Mouse (Mus musculus): ENCODE results near the gene Ifna9. TPM values are rescaled to one million over a fixed set of nuclear protein-coding genes. Genes with fewer than 3 reads are reported as not detected.

Gene Ifna9
- polyA plus RNA-seq, 1 experiment from 2014 or later, result not detected

Other genes starting within 250 kb of the Ifna9 start
- gene Hacd4, start 153.5 kb downstream of the Ifna9 start, polyA plus RNA-seq (2016; fragmentation: Nextera tagmentation; extraction: Ambion mirVana), result 3.7 and 3.8 TPM in 2 replicates
- not detected in 2 replicates for gene Ifnb1, start 69.6 kb downstream of the Ifna9 start, polyA plus RNA-seq (2016; fragmentation: Nextera tagmentation; extraction: Ambion mirVana)
- gene Ifna15, start 34.1 kb downstream of the Ifna9 start, polyA plus RNA-seq (2016; fragmentation: Nextera tagmentation; extraction: Ambion mirVana), result not detected in 2 replicates
- not detected in 2 replicates for gene Ifna14, start 20.6 kb downstream of the Ifna9 start, polyA plus RNA-seq (2016; fragmentation: Nextera tagmentation; extraction: Ambion mirVana)
- gene Ifna12, start 11.0 kb upstream of the Ifna9 start, polyA plus RNA-seq (2016; fragmentation: Nextera tagmentation; extraction: Ambion mirVana), result not detected in 2 replicates
- not detected in 2 replicates for gene C87499, start 42.0 kb upstream of the Ifna9 start, polyA plus RNA-seq (2016; fragmentation: Nextera tagmentation; extraction: Ambion mirVana)
- gene Ifna13, start 52.1 kb upstream of the Ifna9 start, polyA plus RNA-seq (2016; fragmentation: Nextera tagmentation; extraction: Ambion mirVana), result not detected in 2 replicates
- not detected in 2 replicates for gene Ifna16, start 84.5 kb upstream of the Ifna9 start, polyA plus RNA-seq (2016; fragmentation: Nextera tagmentation; extraction: Ambion mirVana)
- not detected in 2 replicates for gene Ifna2, start 91.5 kb upstream of the Ifna9 start, polyA plus RNA-seq (2016; fragmentation: Nextera tagmentation; extraction: Ambion mirVana)
- gene Ifnab, start 99.0 kb upstream of the Ifna9 start, polyA plus RNA-seq (2016; fragmentation: Nextera tagmentation; extraction: Ambion mirVana), result not detected in 2 replicates
- gene Gm26566, start 129.4 kb upstream of the Ifna9 start, polyA plus RNA-seq (2016; fragmentation: Nextera tagmentation; extraction: Ambion mirVana), result 1.4 and 2.8 TPM in 2 replicates
- 130 and 140 TPM in 2 replicates for gene Klhl9, start 130.1 kb upstream of the Ifna9 start, polyA plus RNA-seq (2016; fragmentation: Nextera tagmentation; extraction: Ambion mirVana)
- not detected in 2 replicates for gene Gm13271, start 162.5 kb upstream of the Ifna9 start, polyA plus RNA-seq (2016; fragmentation: Nextera tagmentation; extraction: Ambion mirVana)
- 0.41 and 0.81 TPM in 2 replicates for gene Gm13283, start 167.7 kb upstream of the Ifna9 start, polyA plus RNA-seq (2016; fragmentation: Nextera tagmentation; extraction: Ambion mirVana)
- 0.66 and 0.87 TPM in 2 replicates for gene Gm13290, start 181.4 kb upstream of the Ifna9 start, polyA plus RNA-seq (2016; fragmentation: Nextera tagmentation; extraction: Ambion mirVana)
- not detected in 2 replicates for gene Gm13289, start 184.5 kb upstream of the Ifna9 start, polyA plus RNA-seq (2016; fragmentation: Nextera tagmentation; extraction: Ambion mirVana)
- gene Gm13272, start 187.5 kb upstream of the Ifna9 start, polyA plus RNA-seq (2016; fragmentation: Nextera tagmentation; extraction: Ambion mirVana), result 0.40 TPM in 1 of 2 replicates, not detected in the other
- 0.30 and 0.32 TPM in 2 replicates for gene Ifnz, start 189.7 kb upstream of the Ifna9 start, polyA plus RNA-seq (2016; fragmentation: Nextera tagmentation; extraction: Ambion mirVana)
- not detected in 2 replicates for gene Gm13276, start 193.3 kb upstream of the Ifna9 start, polyA plus RNA-seq (2016; fragmentation: Nextera tagmentation; extraction: Ambion mirVana)
- not detected in 2 replicates for gene Gm13277, start 196.2 kb upstream of the Ifna9 start, polyA plus RNA-seq (2016; fragmentation: Nextera tagmentation; extraction: Ambion mirVana)
- gene Gm13278, start 199.2 kb upstream of the Ifna9 start, polyA plus RNA-seq (2016; fragmentation: Nextera tagmentation; extraction: Ambion mirVana), result not detected in 2 replicates
- gene Gm13275, start 202.1 kb upstream of the Ifna9 start, polyA plus RNA-seq (2016; fragmentation: Nextera tagmentation; extraction: Ambion mirVana), result not detected in 2 replicates
- not detected in 2 replicates for gene Gm13279, start 205.0 kb upstream of the Ifna9 start, polyA plus RNA-seq (2016; fragmentation: Nextera tagmentation; extraction: Ambion mirVana)
- 0.18 and 0.88 TPM in 2 replicates for gene Gm13285, start 207.3 kb upstream of the Ifna9 start, polyA plus RNA-seq (2016; fragmentation: Nextera tagmentation; extraction: Ambion mirVana)
- not detected in 2 replicates for gene Gm13287, start 210.9 kb upstream of the Ifna9 start, polyA plus RNA-seq (2016; fragmentation: Nextera tagmentation; extraction: Ambion mirVana)
- gene Gm13288, start 213.1 kb upstream of the Ifna9 start, polyA plus RNA-seq (2016; fragmentation: Nextera tagmentation; extraction: Ambion mirVana), result 0.08 and 0.22 TPM in 2 replicates
- not detected in 2 replicates for gene Ifna7, start 223.8 kb upstream of the Ifna9 start, polyA plus RNA-seq (2016; fragmentation: Nextera tagmentation; extraction: Ambion mirVana)
- gene Ifna11, start 227.6 kb upstream of the Ifna9 start, polyA plus RNA-seq (2016; fragmentation: Nextera tagmentation; extraction: Ambion mirVana), result not detected in 2 replicates
- gene Ifna6, start 235.0 kb upstream of the Ifna9 start, polyA plus RNA-seq (2016; fragmentation: Nextera tagmentation; extraction: Ambion mirVana), result not detected in 2 replicates
- not detected in 2 replicates for gene Ifna5, start 243.1 kb upstream of the Ifna9 start, polyA plus RNA-seq (2016; fragmentation: Nextera tagmentation; extraction: Ambion mirVana)
- not detected in 2 replicates for gene Ifna4, start 249.5 kb upstream of the Ifna9 start, polyA plus RNA-seq (2016; fragmentation: Nextera tagmentation; extraction: Ambion mirVana)